Mouse (Mus musculus) liver, embryonic 15.5 days (tissue): ENCODE results near the gene Angpt4. TPM values are rescaled to one million over a fixed set of nuclear protein-coding genes. Genes with fewer than 3 reads are reported as not detected.

ENCODE experiments used
- ATAC-seq: fragments of 200-750 bp; cut with Nextera tagmentation; 2 replicates; pipeline ENCODE4 v1.8.0; 2017; ENCODE audit warnings: moderate number of reproducible peaks, mild to moderate bottlenecking, moderate library complexity; ENCODE audit not compliant: insufficient read depth
- H3K27ac ChIP-seq: fragments of 300-500 bp; sonication (generic); replicated peaks from 2 replicates; pipeline ENCODE4 v1.5.1; 2015; ENCODE audit warnings: mild to moderate bottlenecking, inconsistent platforms
- H3K27me3 ChIP-seq: fragments of 300-500 bp; sonication (generic); 2 replicates; pipeline ENCODE4 v1.6.1; 2015; ENCODE audit warnings: mild to moderate bottlenecking, inconsistent platforms
- H3K36me3 ChIP-seq: fragments of 300-500 bp; sonication (generic); replicated peaks from 2 replicates; pipeline ENCODE4 v1.6.1; 2015; ENCODE audit warnings: moderate library complexity, mild to moderate bottlenecking, inconsistent platforms
- H3K4me1 ChIP-seq: fragments of 300-500 bp; sonication (generic); replicated peaks from 2 replicates; pipeline ENCODE4 v1.6.1; 2015; ENCODE audit warnings: inconsistent platforms
- H3K4me2 ChIP-seq: fragments of 300-500 bp; sonication (generic); 2 replicates; pipeline ENCODE4 v1.6.1; 2015; ENCODE audit warnings: moderate library complexity, mild to moderate bottlenecking, inconsistent platforms
- H3K4me3 ChIP-seq: fragments of 300-500 bp; sonication (generic); replicated peaks from 2 replicates; pipeline ENCODE4 v1.5.1; 2015; ENCODE audit warnings: mild to moderate bottlenecking, inconsistent platforms
- H3K9ac ChIP-seq: fragments of 300-500 bp; sonication (generic); 2 replicates; pipeline ENCODE4 v1.6.1; 2015; ENCODE audit warnings: moderate library complexity, mild to moderate bottlenecking, inconsistent platforms
- H3K9me3 ChIP-seq: fragments of 300-500 bp; sonication (generic); replicated peaks from 2 replicates; pipeline ENCODE4 v1.6.1; 2016; ENCODE audit warnings: inconsistent platforms
- WGBS: fragments of 180-500 bp; shearing (Covaris S2); methylation state at CpG from one replicate; pipeline ENCODE4 v1.1.7; 2015; ENCODE audit warnings: mixed read lengths; ENCODE audit not compliant: insufficient replicate concordance; 5-methylcytosine and 5-hydroxymethylcytosine counted together
- polyA plus RNA-seq: library from polyadenylated mRNA; unstranded; fragments of >200 nt; fragmentation: Nextera tagmentation; extraction: Ambion mirVana; gene quantifications from 2 replicates; pipeline ENCODE4 v1.2.1, GENCODE M21; 2015

Angpt4 gene
- polyA plus RNA-seq, 1 experiment from 2014 or later = not detected

DNA sequence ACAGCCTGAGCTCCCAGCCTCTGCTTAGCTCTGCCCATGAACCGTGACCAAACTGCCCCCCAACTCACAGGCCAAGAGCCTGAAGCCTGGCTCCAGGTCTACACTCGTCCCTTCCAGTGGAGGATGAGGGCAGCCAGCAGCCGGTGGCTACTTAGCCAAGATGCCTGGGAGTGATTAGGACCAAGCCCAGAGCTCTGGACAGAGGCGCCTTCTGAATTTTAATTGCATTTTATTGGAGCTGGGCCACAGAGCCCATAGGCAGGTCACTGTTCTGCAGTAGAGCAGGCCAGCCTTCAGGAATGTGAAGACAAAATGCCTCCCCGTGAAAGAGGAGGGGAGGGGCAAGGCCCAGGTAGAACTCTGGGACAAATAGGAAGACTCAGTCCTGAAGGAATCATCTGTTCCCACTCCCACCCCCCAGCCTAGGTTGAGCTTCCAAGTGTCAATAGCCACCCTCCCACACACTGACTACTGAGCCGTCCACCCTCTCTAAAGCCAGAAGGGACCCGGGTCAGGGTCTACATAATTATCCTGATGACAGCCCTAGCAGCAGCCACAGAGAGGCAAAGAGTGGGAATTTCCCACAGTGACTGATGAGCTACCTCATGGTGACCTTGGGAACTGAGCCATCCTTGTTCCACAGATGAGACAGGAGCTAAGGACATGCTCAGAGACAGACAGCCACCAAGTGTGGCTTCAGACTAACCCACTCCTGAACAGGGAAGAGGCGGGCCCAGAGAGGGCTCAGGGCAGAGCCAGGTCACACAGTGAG lies 16.6 kb upstream of the Angpt4 start:
- Histone ChIP-seq H3K36me3 (no peaks in the 10 kb centered on the region), H3K9ac (no peak overlapping the region), H3K27me3 (no peaks in the 10 kb centered on the region), H3K27ac (no peak overlapping the region), H3K4me3 (no peak overlapping the region), H3K4me1 (no peaks in the 10 kb centered on the region), H3K9me3 (no peaks in the 10 kb centered on the region), H3K4me2 (no peak overlapping the region)
- WGBS = 59% methylated on average over 8 of the region's 8 CpGs
- no peak for ATAC-seq

DNA sequence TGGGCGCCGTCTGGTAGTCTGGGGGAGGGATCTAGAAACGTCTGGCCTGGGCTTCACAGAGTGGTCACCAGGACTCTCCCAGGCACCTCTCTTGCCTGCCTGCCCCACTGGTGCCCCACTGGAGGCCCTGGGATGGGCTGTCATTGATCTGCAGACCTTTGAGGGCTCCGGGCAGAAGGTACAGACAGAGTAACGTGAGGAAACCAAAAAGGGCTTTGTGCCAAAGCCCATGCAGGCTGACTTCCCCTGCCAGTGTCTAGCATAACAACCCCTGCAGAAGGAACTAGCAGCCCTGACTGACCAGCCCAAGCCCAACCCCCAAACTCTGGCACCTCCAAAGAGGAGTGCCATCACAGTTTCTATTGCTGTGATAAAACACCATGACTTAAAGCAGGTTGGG lies 15.1 kb upstream of the Angpt4 start:
- H3K4me3 ChIP-seq = no peak overlapping the region
- WGBS = 58% methylated on average over 5 of the region's 5 CpGs
- no peaks in the 10 kb centered on the region for H3K27me3 ChIP-seq
- no peaks in the 10 kb centered on the region for H3K36me3 ChIP-seq
- no peaks in the 10 kb centered on the region for H3K9me3 ChIP-seq
- no peak overlapping the region for H3K9ac ChIP-seq
- no peak overlapping the region for H3K27ac ChIP-seq
- H3K4me1 ChIP-seq = no peaks in the 10 kb centered on the region
- no peak overlapping the region for H3K4me2 ChIP-seq
- ATAC-seq = no peak

DNA sequence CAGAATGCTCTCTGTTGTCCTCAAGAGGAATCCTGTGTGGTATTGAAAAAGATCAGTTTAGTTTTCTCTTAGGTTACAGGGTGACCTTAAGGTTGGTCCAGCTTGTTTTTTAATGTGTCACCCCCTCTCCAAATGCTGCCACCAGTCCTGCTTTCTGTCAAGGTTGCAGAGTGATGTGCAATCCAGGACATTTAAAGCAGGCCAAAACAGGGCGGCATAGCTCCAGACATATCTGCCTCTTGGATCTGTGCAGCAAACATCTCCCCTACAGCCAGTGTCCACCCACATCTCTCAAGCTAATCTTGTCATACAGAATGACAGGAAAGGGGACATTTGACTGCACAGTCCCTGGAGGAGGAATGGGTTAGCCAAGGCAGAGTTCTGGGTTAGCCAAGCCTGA lies 12.9 kb upstream of the Angpt4 start:
- H3K4me3 ChIP-seq = no peak overlapping the region
- no peaks in the 10 kb centered on the region for H3K9me3 ChIP-seq

DNA sequence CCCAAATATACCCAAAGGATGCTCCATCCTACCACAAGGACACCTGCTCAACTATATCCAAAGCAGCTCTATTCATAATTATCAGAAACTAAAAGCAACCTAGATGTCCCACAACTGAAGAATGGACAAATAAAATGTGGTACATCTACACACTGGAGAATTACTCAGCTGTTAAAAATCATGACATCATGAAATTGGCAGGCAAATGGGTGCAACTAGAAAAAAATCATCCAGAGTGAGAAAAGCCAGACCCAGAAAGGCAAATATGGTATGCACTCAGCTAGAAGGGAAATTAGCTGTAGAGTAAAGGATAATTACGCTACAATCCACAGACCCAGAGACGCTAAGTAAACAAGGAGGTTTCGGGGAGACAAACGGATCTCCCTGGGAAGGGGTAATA lies 10.2 kb upstream of the Angpt4 start:
- 41% methylated on average over 4 of the region's 4 CpGs for WGBS
- Histone ChIP-seq H3K9me3 (no peaks in the 10 kb centered on the region), H3K36me3 (no peaks in the 10 kb centered on the region), H3K4me1 (no peaks in the 10 kb centered on the region), H3K27ac (no peak overlapping the region), H3K4me3 (no peak overlapping the region), H3K9ac (no peak overlapping the region), H3K27me3 (no peaks in the 10 kb centered on the region), H3K4me2 (no peak overlapping the region)
- no peak for ATAC-seq

More for the DNA sequence above, 12.9 kb upstream of the Angpt4 start:
- Histone ChIP-seq H3K4me2 (no peak overlapping the region), H3K9ac (no peak overlapping the region), H3K27ac (no peak overlapping the region), H3K27me3 (no peaks in the 10 kb centered on the region), H3K4me1 (no peaks in the 10 kb centered on the region), H3K36me3 (no peaks in the 10 kb centered on the region)
- ATAC-seq = no peak
- WGBS = 41% methylated on average over 1 of the region's 1 CpGs

DNA sequence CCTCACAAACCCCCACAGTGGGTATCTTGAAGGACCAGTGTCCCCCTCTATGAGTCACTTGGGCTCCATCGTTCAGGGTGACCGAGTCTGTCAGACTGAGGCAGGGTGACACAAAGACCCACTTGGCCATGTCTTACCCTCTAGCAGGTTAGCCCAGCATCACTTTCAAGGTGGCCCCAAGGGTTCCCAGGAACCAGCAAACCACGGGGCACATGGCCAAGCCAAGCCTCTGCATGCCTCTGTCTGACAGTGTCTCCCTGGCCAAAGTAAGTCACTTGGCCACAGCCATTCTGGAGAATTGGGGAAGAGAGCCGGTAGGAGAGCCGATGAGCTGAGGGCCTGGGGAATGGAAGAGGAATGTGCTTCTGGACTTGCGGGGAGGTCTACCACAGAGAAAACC lies 7.7 kb upstream of the Angpt4 start:
- no peak overlapping the region for H3K27ac ChIP-seq
- no peaks in the 10 kb centered on the region for H3K36me3 ChIP-seq
- no peaks in the 10 kb centered on the region for H3K27me3 ChIP-seq
- no peak for ATAC-seq
- H3K9me3 ChIP-seq = no peaks in the 10 kb centered on the region
- H3K4me3 ChIP-seq = no peak overlapping the region
- WGBS = 68% methylated on average over 6 of the region's 6 CpGs
- no peak overlapping the region for H3K9ac ChIP-seq
- no peak overlapping the region for H3K4me2 ChIP-seq
- H3K4me1 ChIP-seq = no peaks in the 10 kb centered on the region

DNA sequence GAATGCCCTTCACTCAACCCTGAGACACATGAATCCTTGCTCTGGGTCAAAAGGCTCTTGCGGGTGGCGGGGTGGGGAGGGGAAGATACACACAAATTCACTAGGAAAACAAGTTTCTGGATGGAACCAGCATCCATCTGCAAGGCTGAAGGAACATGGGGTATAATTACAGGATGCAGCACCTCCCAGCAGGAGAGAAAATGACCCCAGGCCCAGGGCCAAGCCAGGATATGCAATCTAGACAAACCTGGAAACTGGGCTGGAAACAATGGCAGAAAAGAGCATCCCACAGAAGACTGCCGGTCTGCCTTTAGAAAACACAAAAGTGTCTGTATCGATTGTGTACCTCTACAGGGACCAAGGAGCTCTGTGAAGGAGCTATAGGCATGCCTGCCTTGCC lies 7.1 kb upstream of the Angpt4 start:
- Histone ChIP-seq H3K36me3 (no peaks in the 10 kb centered on the region), H3K9me3 (no peaks in the 10 kb centered on the region), H3K27me3 (no peaks in the 10 kb centered on the region), H3K4me1 (no peaks in the 10 kb centered on the region), H3K4me3 (no peak overlapping the region), H3K27ac (no peak overlapping the region), H3K9ac (no peak overlapping the region), H3K4me2 (no peak overlapping the region)
- no peak for ATAC-seq
- WGBS = 67% methylated on average over 4 of the region's 4 CpGs

DNA sequence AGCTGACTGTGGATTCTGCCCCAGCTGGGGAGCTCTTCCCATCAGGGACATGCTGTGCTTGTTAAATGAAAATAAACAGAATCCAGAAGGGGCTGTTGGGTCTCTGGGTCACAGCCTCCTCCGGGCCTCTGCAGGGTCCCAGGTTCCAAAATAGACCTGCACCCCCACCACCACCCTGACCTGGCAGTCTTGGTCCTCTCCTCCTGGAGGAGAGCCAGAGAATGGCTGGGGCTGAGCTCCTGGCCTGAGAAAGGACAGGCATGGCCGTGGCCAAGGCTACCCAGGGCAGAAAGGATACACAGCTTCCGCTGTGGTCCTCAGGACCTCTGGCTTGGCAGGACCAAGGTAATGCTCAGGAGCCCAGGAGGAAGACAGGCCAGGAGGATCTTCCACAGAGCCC lies 6.4 kb upstream of the Angpt4 start:
- ATAC-seq = no peak
- Histone ChIP-seq H3K4me1 (no peaks in the 10 kb centered on the region), H3K4me3 (no peak overlapping the region), H3K9me3 (no peaks in the 10 kb centered on the region), H3K4me2 (no peak overlapping the region), H3K27ac (no peak overlapping the region), H3K27me3 (no peaks in the 10 kb centered on the region), H3K36me3 (no peaks in the 10 kb centered on the region), H3K9ac (no peak overlapping the region)
- 57% methylated on average over 3 of the region's 3 CpGs for WGBS

DNA sequence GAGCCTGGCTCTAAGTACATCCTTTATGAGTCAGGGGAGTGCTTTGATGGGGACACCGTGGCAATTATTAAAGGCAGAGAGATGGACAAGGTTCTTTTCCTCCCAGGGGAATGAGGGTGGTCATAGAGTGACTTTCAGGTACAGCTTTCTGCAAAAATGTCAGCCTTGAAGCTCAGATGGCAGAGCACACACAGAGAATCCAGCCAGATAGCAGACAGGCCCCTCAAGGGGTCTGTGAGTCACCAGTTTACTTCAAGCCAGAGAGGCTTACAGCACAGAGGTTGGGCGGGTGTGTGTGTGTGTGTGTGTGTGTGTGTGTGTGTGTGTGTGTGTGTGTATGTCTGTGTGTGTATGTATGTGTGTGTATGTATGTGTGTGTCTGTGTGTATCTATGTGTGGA lies 4.0 kb upstream of the Angpt4 start:
- Histone ChIP-seq H3K4me1 (no peaks in the 10 kb centered on the region), H3K9me3 (no peaks in the 10 kb centered on the region), H3K4me2 (no peak overlapping the region), H3K27ac (no peak overlapping the region), H3K27me3 (no peaks in the 10 kb centered on the region), H3K4me3 (no peak overlapping the region), H3K36me3 (no peaks in the 10 kb centered on the region), H3K9ac (no peak overlapping the region)
- no peak for ATAC-seq
- 35% methylated on average over 2 of the region's 2 CpGs for WGBS

DNA sequence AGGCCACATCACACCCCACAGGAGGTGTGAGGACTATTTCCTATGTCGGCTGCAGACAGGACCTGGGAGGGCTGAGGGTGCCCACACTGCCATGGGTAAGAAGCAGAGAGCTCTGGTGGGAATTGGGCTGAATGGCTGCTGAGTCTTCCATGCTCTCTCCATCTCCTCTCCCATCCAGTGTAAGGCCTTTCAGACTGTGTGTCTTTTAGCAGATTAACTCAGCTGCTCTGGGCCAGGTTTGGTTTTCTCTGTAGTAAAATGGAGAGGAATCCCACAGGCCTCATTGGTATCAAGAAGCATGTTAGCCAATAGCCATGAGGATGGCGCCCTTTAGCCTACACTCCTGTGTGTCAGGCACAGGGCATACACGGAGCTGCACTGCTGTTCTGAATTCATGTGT lies 1.6 kb upstream of the Angpt4 start:
- Histone ChIP-seq H3K4me1 (no peaks in the 10 kb centered on the region), H3K9ac (no peak overlapping the region), H3K27ac (no peak overlapping the region), H3K4me3 (no peak overlapping the region), H3K27me3 (no peaks in the 10 kb centered on the region), H3K4me2 (no peak overlapping the region), H3K9me3 (no peaks in the 10 kb centered on the region), H3K36me3 (no peaks in the 10 kb centered on the region)
- WGBS = 62% methylated on average over 3 of the region's 3 CpGs
- no peak for ATAC-seq

DNA sequence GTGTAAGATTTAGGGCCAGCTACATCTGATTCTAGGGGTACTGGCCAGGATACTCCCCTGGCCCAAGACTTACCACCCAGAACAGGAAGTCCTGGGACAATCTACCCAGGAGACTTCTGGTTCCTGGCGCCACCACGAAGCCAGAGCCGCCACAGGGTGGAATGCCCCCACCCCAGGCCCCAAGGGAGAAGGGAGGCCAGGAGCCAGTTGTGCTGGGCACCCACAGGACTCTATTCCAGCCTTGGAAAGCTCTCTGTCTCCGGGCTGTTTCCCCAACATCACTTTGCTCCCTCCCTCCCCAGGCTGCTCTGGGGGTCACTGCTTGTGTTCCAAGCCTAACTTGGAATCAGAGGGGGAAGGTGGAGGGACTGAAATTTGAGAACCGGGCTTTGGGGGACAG lies 512 bp upstream of the Angpt4 start:
- Histone ChIP-seq H3K9me3 (no peaks in the 10 kb centered on the region), H3K4me3 (no peak overlapping the region), H3K27ac (no peak overlapping the region), H3K27me3 (no peaks in the 10 kb centered on the region), H3K9ac (no peak overlapping the region), H3K4me1 (no peaks in the 10 kb centered on the region), H3K36me3 (no peaks in the 10 kb centered on the region), H3K4me2 (no peak overlapping the region)
- WGBS = 26% methylated on average over 5 of the region's 5 CpGs
- ATAC-seq = no peak

DNA sequence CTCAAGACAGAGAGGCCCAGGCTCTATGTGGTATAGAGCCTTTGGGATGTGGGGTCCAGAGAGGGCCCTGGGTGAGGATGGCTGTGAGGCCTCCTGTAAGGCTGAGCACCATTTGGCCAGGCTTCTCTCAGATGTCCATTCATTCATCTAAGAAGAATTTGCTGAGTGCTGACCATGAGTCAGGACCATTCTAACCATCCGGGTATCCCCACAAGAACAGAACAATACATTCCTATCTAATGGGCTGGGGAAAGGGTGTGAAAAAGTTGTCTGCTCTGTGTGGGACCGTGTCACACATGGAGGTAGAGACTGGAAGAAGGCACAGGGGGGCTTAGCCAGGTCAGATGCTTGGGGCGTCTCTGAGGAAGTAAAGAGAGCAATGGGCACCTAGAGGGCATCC lies 741 bp downstream of the Angpt4 start:
- no peak overlapping the region for H3K27ac ChIP-seq
- no peak overlapping the region for H3K4me2 ChIP-seq
- H3K9me3 ChIP-seq = no peaks in the 10 kb centered on the region
- 52% methylated on average over 3 of the region's 3 CpGs for WGBS
- H3K36me3 ChIP-seq = no peaks in the 10 kb centered on the region
- no peak for ATAC-seq
- no peaks in the 10 kb centered on the region for H3K4me1 ChIP-seq
- H3K9ac ChIP-seq = no peak overlapping the region
- H3K27me3 ChIP-seq = no peaks in the 10 kb centered on the region
- no peak overlapping the region for H3K4me3 ChIP-seq

DNA sequence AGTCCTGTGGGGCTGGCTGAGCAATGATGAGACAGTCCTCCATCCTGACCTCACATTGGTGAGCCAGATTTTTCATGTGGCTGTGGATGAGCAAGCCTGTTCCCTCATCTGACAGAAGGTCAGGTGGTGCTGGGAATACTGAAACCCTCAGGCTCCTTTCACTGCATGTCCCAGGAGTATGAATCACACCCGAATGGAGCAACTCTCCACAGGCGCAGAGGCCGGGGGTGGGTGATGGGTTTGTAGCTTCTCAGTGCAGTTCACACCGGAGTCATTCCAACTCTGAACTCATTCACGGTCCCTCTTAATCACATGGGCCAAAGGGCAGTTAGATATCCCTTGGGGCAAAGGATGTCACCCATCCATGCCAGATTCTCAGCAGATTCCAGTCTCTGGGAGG lies 3.1 kb downstream of the Angpt4 start:
- H3K27ac ChIP-seq = no peak overlapping the region
- no peaks in the 10 kb centered on the region for H3K36me3 ChIP-seq
- WGBS = 71% methylated on average over 5 of the region's 5 CpGs
- no peak overlapping the region for H3K4me3 ChIP-seq
- no peak overlapping the region for H3K9ac ChIP-seq
- H3K4me2 ChIP-seq = no peak overlapping the region
- no peaks in the 10 kb centered on the region for H3K9me3 ChIP-seq
- no peaks in the 10 kb centered on the region for H3K4me1 ChIP-seq
- no peaks in the 10 kb centered on the region for H3K27me3 ChIP-seq
- ATAC-seq = no peak
